In genomic region chr4:22477711-22478230, GRCm38 (mm10) we compare ENCODE assay signal across 8 mouse cellular contexts. TPM values are rescaled to one million over a fixed set of nuclear protein-coding genes. Genes with fewer than 3 reads are reported as not detected.
DNase-seq lines count a peak whose midpoint lies in the region; ATAC-seq lines count a peak whose summit lies in the region.

No protein-coding gene starts in this region.

- peak overlapping the region; percentile 78 for H3K4me2 ChIP-seq in heart, embryonic 11.5 days
- H3K4me2 ChIP-seq in stomach, embryonic 14.5 days (replicated peaks; ENCODE audit: low read depth, low read length): peak overlapping the region; percentile 43

- no peak for ATAC-seq in heart, embryonic 11.5 days (replicated peaks; ENCODE audit: insufficient number of reproducible peaks, low FRiP score, low TSS enrichment)
- ATAC-seq in stomach, embryonic 14.5 days (ENCODE audit: insufficient number of reproducible peaks, insufficient read depth, low FRiP score, low read depth): peak; percentile 33; the same call in 1 of the 2 replicates

- no peak for DNase-seq in heart, adult 11 months
- peak; percentile 55 for DNase-seq in right cerebral cortex, postnatal 25 days
- no peak for DNase-seq in right cerebral cortex, adult 18-20 months
- DNase-seq in limb, embryonic 10.5 days (ENCODE audit: low spot score): peak; percentile 60
- DNase-seq in thymus, postnatal 36 days: no peak
- DNase-seq in frontal cortex, postnatal 10 days (ENCODE audit: low spot score in 2 of 2): no peak

- H3K27ac ChIP-seq in heart, embryonic 11.5 days (ENCODE audit: low read depth, low read length): no peak overlapping the region
- peak overlapping the region; percentile 64 for H3K27ac ChIP-seq in limb, embryonic 10.5 days
- no peak overlapping the region for H3K27ac ChIP-seq in stomach, embryonic 14.5 days (ENCODE audit: low read length)

- peaks cover 57% of the 10 kb centered on the region for H3K27me3 ChIP-seq in heart, embryonic 11.5 days (ENCODE audit: control insufficient read depth, insufficient read depth, low read length)
- peaks cover 83% of the 10 kb centered on the region for H3K27me3 ChIP-seq in limb, embryonic 10.5 days (ENCODE audit: low read depth, poor library complexity, severe bottlenecking)
- peaks cover 44% of the 10 kb centered on the region for H3K27me3 ChIP-seq in stomach, embryonic 14.5 days (ENCODE audit: control insufficient read depth, insufficient read depth, low read length)

- no peaks in the 10 kb centered on the region for H3K36me3 ChIP-seq in heart, embryonic 11.5 days (ENCODE audit: control insufficient read depth, insufficient read depth, low read length)
- H3K36me3 ChIP-seq in limb, embryonic 10.5 days: no peaks in the 10 kb centered on the region
- no peaks in the 10 kb centered on the region for H3K36me3 ChIP-seq in stomach, embryonic 14.5 days (ENCODE audit: control insufficient read depth, insufficient read depth, low read length)

- no peaks in the 10 kb centered on the region for H3K9me3 ChIP-seq in heart, embryonic 11.5 days (replicated peaks; ENCODE audit: control insufficient read depth, low read length)
- no peaks in the 10 kb centered on the region for H3K9me3 ChIP-seq in limb, embryonic 10.5 days (replicated peaks)
- no peaks in the 10 kb centered on the region for H3K9me3 ChIP-seq in stomach, embryonic 14.5 days (ENCODE audit: control insufficient read depth, low read depth, low read length)

- under 1% methylated on average over 16 of the region's 28 CpGs for WGBS in heart, embryonic 11.5 days (ENCODE audit: insufficient replicate concordance)
- WGBS in limb, embryonic 10.5 days: under 1% methylated on average over 22 of the region's 28 CpGs
- WGBS in stomach, embryonic 14.5 days: under 1% methylated on average over 21 of the region's 28 CpGs

- H3K9ac ChIP-seq in heart, embryonic 11.5 days (ENCODE audit: low read depth, low read length): no peak overlapping the region
- H3K9ac ChIP-seq in stomach, embryonic 14.5 days (replicated peaks; ENCODE audit: low read depth, low read length): no peak overlapping the region

- H3K4me1 ChIP-seq in heart, embryonic 11.5 days (ENCODE audit: control insufficient read depth, insufficient read depth, low read length): peaks cover 2% of the 10 kb centered on the region; the same call in 1 of the 2 replicates
- H3K4me1 ChIP-seq in limb, embryonic 10.5 days: peaks cover 30% of the 10 kb centered on the region
- no peaks in the 10 kb centered on the region for H3K4me1 ChIP-seq in stomach, embryonic 14.5 days (ENCODE audit: control insufficient read depth, insufficient read depth, low read length)

- peak overlapping the region; percentile 46 for H3K4me3 ChIP-seq in heart, embryonic 11.5 days (ENCODE audit: low read depth, low read length)
- peak overlapping the region; percentile 56 for H3K4me3 ChIP-seq in limb, embryonic 10.5 days
- H3K4me3 ChIP-seq in stomach, embryonic 14.5 days (ENCODE audit: low read depth, low read length): peak overlapping the region; percentile 21

RNA-seq across cellular contexts. Expression of gene Pou3f2, which starts 10.4 kb away (rescaled TPM):
- polyA plus RNA-seq in heart, embryonic 11.5 days (2014; fragmentation: Nextera tagmentation; extraction: Ambion mirVana): 0.04 and 0.09 TPM in 2 replicates
- 0.13 and 0.15 TPM in 2 replicates for polyA plus RNA-seq in limb, embryonic 10.5 days (2016; fragmentation: Nextera tagmentation; extraction: Ambion mirVana)
- 0.08 TPM in 1 of 2 replicates, not detected in the other for polyA plus RNA-seq in stomach, embryonic 14.5 days (2014; fragmentation: Nextera tagmentation; extraction: Ambion mirVana)

Comparison
In these comparisons a context has a peak if more than half of its experiments do, and no peak if none do; other contexts are left out.
1. DNase-seq: peak in right cerebral cortex, postnatal 25 days (single experiment) and limb, embryonic 10.5 days (single experiment); none in heart, adult 11 months (single experiment), right cerebral cortex, adult 18-20 months (single experiment), thymus, postnatal 36 days (0 of 2) and frontal cortex, postnatal 10 days (0 of 2).
2. Peak in every context shown above with its lines, with median percentiles within 50 percentile points of each other: H3K4me3 ChIP-seq.